Comparison of ENCODE assay signal across 19 mouse cellular contexts in the genomic region with DNA sequence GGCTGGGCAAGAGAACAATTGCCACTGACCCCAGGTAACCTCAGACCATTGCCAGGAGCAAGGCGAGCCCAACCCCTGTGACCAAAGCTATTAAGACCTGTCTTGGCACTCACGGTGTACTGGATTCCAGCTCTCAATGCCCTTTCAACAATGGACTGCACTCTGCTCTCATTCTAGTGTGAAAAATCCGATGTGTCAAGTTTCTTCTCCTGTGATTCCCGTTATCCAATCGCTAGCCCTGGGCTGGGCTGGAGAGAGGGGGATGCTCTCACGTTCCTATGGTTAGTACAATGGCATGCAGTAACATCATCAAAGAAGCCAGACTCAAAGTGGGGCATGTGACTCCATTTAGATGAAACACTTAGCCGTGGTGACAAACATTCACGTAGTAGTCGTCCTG. TPM values are rescaled to one million over a fixed set of nuclear protein-coding genes. Genes with fewer than 3 reads are reported as not detected.
DNase-seq lines count a peak whose midpoint lies in the region; ATAC-seq and TF ChIP-seq lines count a peak whose summit lies in the region.
"Had no signal": no experiment of that assay in that cellular context is flagged by ENCODE, and none has a peak within 500 bp of the region (broad histone marks: within the 10 kb centered on the region; RNA-seq: fewer than 3 reads in every experiment).

No protein-coding gene starts in this region.

- WGBS in heart, embryonic 16.5 days = 37% methylated on average over 9 of the region's 9 CpGs
- WGBS in heart, embryonic 12.5 days = 46% methylated on average over 9 of the region's 9 CpGs
- WGBS in stomach, postnatal 0 days = 55% methylated on average over 9 of the region's 9 CpGs

- peaks cover 7% of the 10 kb centered on the region; the same call in 1 of the 2 replicates for H3K9me3 ChIP-seq in heart, embryonic 16.5 days (replicated peaks; ENCODE audit: control insufficient read depth, low read length)
- no peaks in the 10 kb centered on the region for H3K9me3 ChIP-seq in heart, embryonic 12.5 days (replicated peaks)
- H3K9me3 ChIP-seq in stomach, postnatal 0 days (ENCODE audit: control insufficient read depth, low read length) = no peaks in the 10 kb centered on the region
- H3K9me3 ChIP-seq: hindbrain, embryonic 10.5 days; midbrain, embryonic 12.5 days; neural tube, embryonic 12.5 days had no signal

- no peak overlapping the region for H3K4me3 ChIP-seq in heart, embryonic 16.5 days (ENCODE audit: low read length)
- H3K4me3 ChIP-seq in heart, embryonic 12.5 days = no peak overlapping the region
- H3K4me3 ChIP-seq in testis, adult 2 months (ENCODE audit: control insufficient read depth, low read depth, low read length) = no peak overlapping the region
- H3K4me3 ChIP-seq in stomach, postnatal 0 days (ENCODE audit: low read depth, low read length) = no peak overlapping the region
- H3K4me3 ChIP-seq: gastrocnemius, adult 2 months; hindbrain, embryonic 10.5 days; midbrain, embryonic 12.5 days; neural tube, embryonic 12.5 days had no signal

- ATAC-seq in heart, embryonic 16.5 days (replicated peaks; ENCODE audit: extremely low read depth, insufficient read depth, low FRiP score) = peak; percentile 28; the same call in 1 of the 2 replicates
- ATAC-seq in heart, embryonic 12.5 days (ENCODE audit: insufficient number of reproducible peaks, low FRiP score) = no peak
- peak; percentile 17; the same call in 1 of the 2 replicates for ATAC-seq in stomach, postnatal 0 days (ENCODE audit: low FRiP score, low TSS enrichment)
- ATAC-seq: activated CD4-positive, CD25-positive, alpha-beta regulatory T cell, adult 4 months had no signal

- no peak overlapping the region for H3K27ac ChIP-seq in heart, embryonic 16.5 days (ENCODE audit: low read length)
- H3K27ac ChIP-seq in heart, embryonic 12.5 days (ENCODE audit: poor library complexity, severe bottlenecking) = no peak overlapping the region
- 0 out of 2 replicates have a peak overlapping the region, but pooled peaks have one; percentile 28 for H3K27ac ChIP-seq in testis, adult 2 months (ENCODE audit: control insufficient read depth, insufficient read depth, low read depth, low read length)
- H3K27ac ChIP-seq in stomach, postnatal 0 days (replicated peaks) = no peak overlapping the region
- H3K27ac ChIP-seq: gastrocnemius, adult 2 months; hindbrain, embryonic 10.5 days; midbrain, embryonic 12.5 days; neural tube, embryonic 12.5 days had no signal

- TF ChIP-seq POLR2A in testis, adult 2 months (IDR thresholded peaks at IDR 0.05; ENCODE audit: control insufficient read depth, low read depth, low read length) = no peak

- H3K36me3 ChIP-seq in heart, embryonic 16.5 days (ENCODE audit: control insufficient read depth, insufficient read depth) = no peaks in the 10 kb centered on the region
- no peaks in the 10 kb centered on the region for H3K36me3 ChIP-seq in heart, embryonic 12.5 days
- no peaks in the 10 kb centered on the region for H3K36me3 ChIP-seq in testis, adult 2 months (ENCODE audit: control insufficient read depth, insufficient read depth, low read length)
- H3K36me3 ChIP-seq in stomach, postnatal 0 days (ENCODE audit: control insufficient read depth, insufficient read depth, low read length) = no peaks in the 10 kb centered on the region
- H3K36me3 ChIP-seq: hindbrain, embryonic 10.5 days; midbrain, embryonic 12.5 days; neural tube, embryonic 12.5 days had no signal

- no peak for TF ChIP-seq EP300 in stomach, postnatal 0 days (optimal IDR thresholded peaks at IDR 0.05)

- no peaks in the 10 kb centered on the region for H3K27me3 ChIP-seq in heart, embryonic 16.5 days (ENCODE audit: control insufficient read depth, insufficient read depth, low read length)
- H3K27me3 ChIP-seq in heart, embryonic 12.5 days (replicated peaks) = no peaks in the 10 kb centered on the region
- no peaks in the 10 kb centered on the region for H3K27me3 ChIP-seq in testis, adult 2 months (ENCODE audit: control insufficient read depth, insufficient read depth, low read length)
- no peaks in the 10 kb centered on the region for H3K27me3 ChIP-seq in stomach, postnatal 0 days (ENCODE audit: control insufficient read depth, insufficient read depth, low read length)
- H3K27me3 ChIP-seq: midbrain, embryonic 12.5 days; neural tube, embryonic 12.5 days had no signal

- H3K4me1 ChIP-seq in heart, embryonic 16.5 days (ENCODE audit: control insufficient read depth, insufficient read depth, low read length) = peaks cover 5% of the 10 kb centered on the region
- peaks cover 11% of the 10 kb centered on the region; the same call in 1 of the 2 replicates for H3K4me1 ChIP-seq in heart, embryonic 12.5 days (replicated peaks)
- H3K4me1 ChIP-seq in testis, adult 2 months (ENCODE audit: control insufficient read depth, insufficient read depth, low read length) = peaks cover 5% of the 10 kb centered on the region
- no peaks in the 10 kb centered on the region; the same call in 1 of the 2 replicates for H3K4me1 ChIP-seq in stomach, postnatal 0 days (replicated peaks; ENCODE audit: control insufficient read depth, insufficient read depth)
- H3K4me1 ChIP-seq: neural tube, embryonic 12.5 days had no signal

- no peak overlapping the region for H3K9ac ChIP-seq in heart, embryonic 16.5 days (ENCODE audit: low read length)
- H3K9ac ChIP-seq in heart, embryonic 12.5 days = no peak overlapping the region
- no peak overlapping the region for H3K9ac ChIP-seq in stomach, postnatal 0 days (ENCODE audit: low read length)
- H3K9ac ChIP-seq: midbrain, embryonic 12.5 days; neural tube, embryonic 12.5 days had no signal

- DNase-seq in kidney, adult 18-20 months = peak; percentile 9
- DNase-seq in kidney, postnatal 4 days = no peak
- no peak for DNase-seq in testis, postnatal 10 days (ENCODE audit: low spot score)
- DNase-seq in stomach, postnatal 0 days (ENCODE audit: low spot score) = no peak
- DNase-seq in spleen, adult 12 weeks (ENCODE audit: low spot score) = no peak
- DNase-seq: adrenal gland, postnatal 10 days; cerebellum, adult 11 months; cerebellum, postnatal 14 days; gastrocnemius, adult 2 months; spleen, adult 18-20 months; thymus, adult 2 months had no signal

- H3K4me2 ChIP-seq in heart, embryonic 16.5 days (ENCODE audit: low read depth, low read length) = no peak overlapping the region
- no peak overlapping the region for H3K4me2 ChIP-seq in heart, embryonic 12.5 days
- no peak overlapping the region for H3K4me2 ChIP-seq in stomach, postnatal 0 days (replicated peaks; ENCODE audit: low read depth)
- H3K4me2 ChIP-seq: liver, embryonic 11.5 days; midbrain, embryonic 12.5 days; neural tube, embryonic 12.5 days had no signal

- TF ChIP-seq CTCF in testis, adult 2 months (IDR thresholded peaks at IDR 0.05; ENCODE audit: control insufficient read depth, insufficient read depth, insufficient replicate concordance, low read depth, low read length) = no peak
- TF ChIP-seq CTCF in stomach, postnatal 0 days (IDR thresholded peaks at IDR 0.05; ENCODE audit: low read depth) = no peak

RNA-seq across cellular contexts. Expression of a gene that starts 41.0 kb away (rescaled TPM):
- polyA plus RNA-seq in heart, embryonic 16.5 days (2015; fragmentation: Nextera tagmentation; extraction: Ambion mirVana) = 11.7 and 12.5 TPM in 2 replicates
- polyA plus RNA-seq in heart, embryonic 12.5 days (2016; fragmentation: Nextera tagmentation; extraction: Ambion mirVana) = 16.0 and 18.8 TPM in 2 replicates
- polyA plus RNA-seq in testis, adult 2 months (2012; rRNA removed) = 6.9 and 7.8 TPM in 2 replicates
- polyA plus RNA-seq in stomach, postnatal 0 days (2015; fragmentation: Nextera tagmentation; extraction: Ambion mirVana) = 9.6 and 9.9 TPM in 2 replicates

RNA-seq across cellular contexts. Expression of a gene that starts 49.7 kb away (rescaled TPM):
- polyA plus RNA-seq in heart, embryonic 16.5 days (2015; fragmentation: Nextera tagmentation; extraction: Ambion mirVana) = 1.5 and 3.0 TPM in 2 replicates
- 0.64 and 1.0 TPM in 2 replicates for polyA plus RNA-seq in heart, embryonic 12.5 days (2016; fragmentation: Nextera tagmentation; extraction: Ambion mirVana)
- 0.33 and 0.41 TPM in 2 replicates for polyA plus RNA-seq in testis, adult 2 months (2012; rRNA removed)
- polyA plus RNA-seq in stomach, postnatal 0 days (2015; fragmentation: Nextera tagmentation; extraction: Ambion mirVana) = 172 and 174 TPM in 2 replicates

Comparison
In these comparisons a context has a peak if more than half of its experiments do, and no peak if none do; other contexts are left out.
1. RNA of a gene that starts 49.7 kb away (polyA plus RNA-seq): 172 to 174 TPM in stomach, postnatal 0 days; 1.5 to 3.0 TPM in heart, embryonic 16.5 days, 0.64 to 1.0 TPM in heart, embryonic 12.5 days and 0.33 to 0.41 TPM in testis, adult 2 months; every median in the first group is over 10 times any median in the second.